Mouse (Mus musculus): ENCODE results near the gene Gm20388. TPM values are rescaled to one million over a fixed set of nuclear protein-coding genes. Genes with fewer than 3 reads are reported as not detected.
A peak's percentile ranks its signal among the peaks of the same experiment; 100 is the strongest.
"Not testable (repeated sequence)": the region's sequence is repeated elsewhere in the genome, so short reads cannot be mapped to it uniquely, and the experiment has no call there.

Gm20388 gene
- polyA plus RNA-seq, 2 experiments = 8.5 TPM; not detected in 1

GRCm38 (mm10) chr8:123220917-123221316 lies 3310.3 kb downstream of the Gm20388 start:
- H3K36me3 ChIP-seq (replicated peaks; ENCODE audit: control insufficient read depth, insufficient read depth, low read depth) = no peaks in the 10 kb centered on the region
- H3K4me1 ChIP-seq (replicated peaks; ENCODE audit: control insufficient read depth in 2 of 2, insufficient read depth in 2 of 2, low read length in 1 of 2) = peaks cover 7 to 11% of the 10 kb centered on the region in 2 experiments
- no peaks in the 10 kb centered on the region for H3K27me3 ChIP-seq (ENCODE audit: control insufficient read depth, insufficient read depth, low read length)
- no peak for TF ChIP-seq CTCF (IDR thresholded peaks at IDR 0.05; ENCODE audit: low read depth)
- no peak for TF ChIP-seq EP300 (IDR thresholded peaks at IDR 0.05; ENCODE audit: low read depth)
- H3K27ac ChIP-seq = no peak overlapping the region
- ATAC-seq (ENCODE audit: insufficient read depth) (no peak), DNase-seq (ENCODE audit: low read depth in 3 of 3, low spot score in 3 of 3) (no peak)
- H3K4me2 ChIP-seq (ENCODE audit: low read depth) = no peak overlapping the region
- H3K9me3 ChIP-seq (ENCODE audit: control insufficient read depth, low read length) = no peaks in the 10 kb centered on the region
- no peak overlapping the region for H3K4me3 ChIP-seq (ENCODE audit: insufficient read depth in 1 of 2, low read depth in 2 of 2, low read length in 2 of 2)
- WGBS (ENCODE audit: insufficient replicate concordance) = 59% methylated on average over 1 of the region's 1 CpGs
- no peak overlapping the region for H3K9ac ChIP-seq (replicated peaks)

- H3K27ac ChIP-seq = peak within 1 kb of the TSS; percentile 71
- peak within 1 kb of the TSS; percentile 82 for H3K9ac ChIP-seq (replicated peaks)
- DNase-seq (ENCODE audit: low read depth in 3 of 3, low spot score in 3 of 3) (peak; percentile 84 to 85 (median 84)), ATAC-seq (ENCODE audit: insufficient read depth) (peak; percentile 85)
- H3K9me3 ChIP-seq (ENCODE audit: control insufficient read depth, low read length) = no peaks in the 10 kb centered on the region
- peak within 1 kb of the TSS; percentile 93 for H3K4me2 ChIP-seq (ENCODE audit: low read depth)
- H3K4me3 ChIP-seq (ENCODE audit: insufficient read depth in 1 of 2, low read depth in 2 of 2, low read length in 2 of 2) = peak within 1 kb of the TSS; percentile 87 to 91
- TF ChIP-seq CTCF (IDR thresholded peaks at IDR 0.05; ENCODE audit: low read depth) (peak; percentile 21; the same call in 1 of the 2 replicates), EP300 (IDR thresholded peaks at IDR 0.05; ENCODE audit: low read depth) (no peak)
- H3K4me1 ChIP-seq (replicated peaks; ENCODE audit: control insufficient read depth in 2 of 2, insufficient read depth in 2 of 2, low read length in 1 of 2) = peaks cover 7 to 11% of the 10 kb centered on the region in 2 experiments
- H3K27me3 ChIP-seq (ENCODE audit: control insufficient read depth, insufficient read depth, low read length) = no peaks in the 10 kb centered on the region
- H3K36me3 ChIP-seq (replicated peaks; ENCODE audit: control insufficient read depth, insufficient read depth, low read depth) = no peaks in the 10 kb centered on the region
- WGBS (ENCODE audit: insufficient replicate concordance) = 2% methylated on average over 59 of the region's 59 CpGs
These were observed 3313.9 kb downstream of the Gm20388 start, which contains the start of gene Cdk10 for GRCm38 (mm10) chr8:123224278-123225266. Gene Cdk10, plus strand, starts transcription at chr8:123224842.

- WGBS (ENCODE audit: insufficient replicate concordance) = 93% methylated on average over 1 of the region's 1 CpGs
- ATAC-seq (ENCODE audit: insufficient read depth) = no peak
- no peaks in the 10 kb centered on the region for H3K27me3 ChIP-seq (ENCODE audit: control insufficient read depth, insufficient read depth, low read length)
- H3K4me2 ChIP-seq (ENCODE audit: low read depth) = no peak overlapping the region
- H3K9me3 ChIP-seq (ENCODE audit: control insufficient read depth, low read length) = no peaks in the 10 kb centered on the region
- no peaks in the 10 kb centered on the region for H3K36me3 ChIP-seq (replicated peaks; ENCODE audit: control insufficient read depth, insufficient read depth, low read depth)
- H3K27ac ChIP-seq = no peak overlapping the region
- H3K4me3 ChIP-seq (ENCODE audit: insufficient read depth in 1 of 2, low read depth in 2 of 2, low read length in 2 of 2) = no peak overlapping the region
- H3K9ac ChIP-seq (replicated peaks) = no peak overlapping the region
- peaks cover 7 to 11% of the 10 kb centered on the region in 2 experiments for H3K4me1 ChIP-seq (replicated peaks; ENCODE audit: control insufficient read depth in 2 of 2, insufficient read depth in 2 of 2, low read length in 1 of 2)
- no peak for DNase-seq (ENCODE audit: low read depth in 3 of 3, low spot score in 3 of 3)
- no peak for TF ChIP-seq CTCF (IDR thresholded peaks at IDR 0.05; ENCODE audit: low read depth)
- no peak for TF ChIP-seq EP300 (IDR thresholded peaks at IDR 0.05; ENCODE audit: low read depth)
These were observed 3317.8 kb downstream of the Gm20388 start for GRCm38 (mm10) chr8:123228416-123228815.

- not testable (repeated sequence) for H3K9ac ChIP-seq (replicated peaks); H3K27me3 ChIP-seq (ENCODE audit: control insufficient read depth, insufficient read depth, low read length); H3K36me3 ChIP-seq (replicated peaks; ENCODE audit: control insufficient read depth, insufficient read depth, low read depth); H3K4me2 ChIP-seq (ENCODE audit: low read depth); H3K9me3 ChIP-seq (ENCODE audit: control insufficient read depth, low read length); ATAC-seq (ENCODE audit: insufficient read depth); H3K4me3 ChIP-seq (ENCODE audit: insufficient read depth in 1 of 2, low read depth in 2 of 2, low read length in 2 of 2); H3K4me1 ChIP-seq (replicated peaks; ENCODE audit: control insufficient read depth in 2 of 2, insufficient read depth in 2 of 2, low read length in 1 of 2); DNase-seq (ENCODE audit: low read depth in 3 of 3, low spot score in 3 of 3); H3K27ac ChIP-seq
- WGBS (ENCODE audit: insufficient replicate concordance) = 68% methylated on average over 9 of the region's 11 CpGs
These were observed 3319.7 kb downstream of the Gm20388 start for GRCm38 (mm10) chr8:123230326-123230725.

GRCm38 (mm10) chr8:123231742-123232141 lies 3321.1 kb downstream of the Gm20388 start:
- 59% methylated on average over 5 of the region's 5 CpGs for WGBS (ENCODE audit: insufficient replicate concordance)
- DNase-seq (ENCODE audit: low read depth in 3 of 3, low spot score in 3 of 3) = no peak

More at GRCm38 (mm10) chr8:123231742-123232141, 3321.1 kb downstream of the Gm20388 start:
- no peak overlapping the region for H3K4me3 ChIP-seq (ENCODE audit: insufficient read depth in 1 of 2, low read depth in 2 of 2, low read length in 2 of 2)
- no peaks in the 10 kb centered on the region for H3K9me3 ChIP-seq (ENCODE audit: control insufficient read depth, low read length)
- peaks cover 12% of the 10 kb centered on the region for H3K27me3 ChIP-seq (ENCODE audit: control insufficient read depth, insufficient read depth, low read length)
- H3K4me2 ChIP-seq (ENCODE audit: low read depth) = no peak overlapping the region
- H3K9ac ChIP-seq (replicated peaks) = no peak overlapping the region
- H3K27ac ChIP-seq = no peak overlapping the region
- no peaks in the 10 kb centered on the region for H3K36me3 ChIP-seq (replicated peaks; ENCODE audit: control insufficient read depth, insufficient read depth, low read depth)
- peak; percentile 48 for TF ChIP-seq CTCF (IDR thresholded peaks at IDR 0.05; ENCODE audit: low read depth)
- no peak for TF ChIP-seq EP300 (IDR thresholded peaks at IDR 0.05; ENCODE audit: low read depth)
- ATAC-seq (ENCODE audit: insufficient read depth) = no peak
- H3K4me1 ChIP-seq (replicated peaks; ENCODE audit: control insufficient read depth in 2 of 2, insufficient read depth in 2 of 2, low read length in 1 of 2) = peaks cover 7 to 10% of the 10 kb centered on the region in 2 experiments

All from liver, embryonic 14.5 days (tissue).